Mouse (Mus musculus): ENCODE results near the gene Lhx4.

Gene Lhx4

DNA sequence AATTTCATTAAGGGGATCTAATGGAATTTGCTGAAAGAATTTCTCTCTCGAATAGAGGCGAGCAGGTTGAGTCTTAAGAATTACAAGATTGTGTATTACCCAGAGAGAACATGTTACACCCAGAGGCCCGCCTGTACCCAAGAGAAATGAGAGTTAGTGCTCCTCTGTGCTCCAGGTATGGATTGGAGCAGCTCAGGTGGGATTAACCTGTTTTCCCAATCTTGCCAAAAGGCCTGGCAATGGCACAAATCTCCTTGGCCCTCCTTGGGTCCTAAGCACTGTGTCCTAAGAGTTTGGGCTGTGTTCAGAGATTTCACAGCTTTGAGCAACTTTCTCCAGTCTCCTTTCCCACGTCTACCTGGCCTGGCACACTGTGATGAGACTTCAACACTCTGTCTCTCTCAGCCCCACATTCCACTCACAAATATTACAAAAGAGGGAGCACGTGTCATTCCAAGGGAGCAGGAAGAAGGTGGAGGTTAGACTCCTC, 48.2 kb downstream of the Lhx4 start:
- DNase-seq (ENCODE audit: extremely low spot score, low read depth, low spot score): no peak

GRCm38 (mm10) chr1:155700886-155701285, 50.6 kb downstream of the Lhx4 start:
- DNase-seq (ENCODE audit: extremely low spot score, low read depth, low spot score): no peak

GRCm38 (mm10) chr1:155698373-155699159, 52.9 kb downstream of the Lhx4 start:
- DNase-seq (ENCODE audit: extremely low spot score, low read depth, low spot score): no peak

DNA sequence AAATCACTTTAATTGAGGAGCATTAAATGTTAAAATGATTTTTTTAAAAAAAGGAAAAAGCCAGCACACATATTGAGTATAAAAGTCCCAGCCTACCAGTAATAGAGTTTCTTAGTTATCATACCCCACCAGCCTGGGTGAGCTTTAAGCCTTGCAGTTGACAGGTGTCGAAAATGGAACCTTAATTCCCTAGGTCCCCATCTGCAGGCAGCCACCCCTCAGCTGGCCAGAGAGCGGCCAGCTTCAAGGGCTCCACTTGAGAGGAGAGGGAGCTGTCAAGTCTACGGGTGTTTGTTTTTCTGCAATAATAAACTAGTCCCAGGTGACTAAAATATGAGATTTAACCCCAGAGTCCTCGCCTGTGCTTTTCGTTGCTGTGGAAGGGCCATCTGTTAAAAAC, 58.0 kb downstream of the Lhx4 start:
- DNase-seq (ENCODE audit: extremely low spot score, low read depth, low spot score): no peak

DNA sequence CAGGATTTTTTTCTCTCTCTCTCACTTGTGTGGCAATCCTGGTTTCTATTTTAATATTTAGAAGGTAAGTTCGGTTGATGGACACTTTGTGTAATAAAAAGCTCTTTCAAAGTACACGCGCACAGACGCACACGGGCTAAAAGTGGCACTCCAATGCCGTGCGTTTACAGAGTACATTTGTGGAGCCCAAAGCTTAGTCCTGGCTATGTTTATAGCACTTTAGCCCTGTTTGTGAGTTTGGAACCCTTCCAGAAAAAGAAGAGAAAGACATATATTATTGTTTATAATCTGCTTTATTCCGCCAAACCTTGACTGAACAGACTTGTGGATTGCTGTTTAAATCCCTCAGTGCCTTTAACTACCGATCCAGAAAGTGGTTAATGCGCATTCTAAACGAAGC, 58.5 kb downstream of the Lhx4 start:
- DNase-seq (ENCODE audit: extremely low spot score, low read depth, low spot score): no peak

DNA sequence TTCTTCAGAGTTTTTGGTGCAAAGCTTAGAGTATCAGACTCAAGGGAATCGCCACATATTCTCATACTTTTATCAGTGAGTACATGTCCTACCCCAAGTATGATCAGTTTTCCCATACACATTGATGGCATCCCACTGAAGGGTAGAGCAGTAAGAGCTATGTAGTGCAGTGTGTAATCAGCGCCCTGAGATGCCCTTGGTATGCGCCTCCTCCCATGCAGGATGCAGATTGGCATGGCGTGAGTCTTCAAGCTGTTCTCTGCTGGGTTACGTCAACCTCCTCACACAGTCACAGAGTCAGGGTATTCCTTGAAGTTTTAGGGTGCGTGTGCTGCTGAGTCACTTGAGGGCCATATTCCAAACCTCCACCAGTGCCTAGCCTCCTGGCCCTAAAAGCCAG, 59.3 kb downstream of the Lhx4 start:
- no peak for DNase-seq (ENCODE audit: extremely low spot score, low read depth, low spot score)

DNA sequence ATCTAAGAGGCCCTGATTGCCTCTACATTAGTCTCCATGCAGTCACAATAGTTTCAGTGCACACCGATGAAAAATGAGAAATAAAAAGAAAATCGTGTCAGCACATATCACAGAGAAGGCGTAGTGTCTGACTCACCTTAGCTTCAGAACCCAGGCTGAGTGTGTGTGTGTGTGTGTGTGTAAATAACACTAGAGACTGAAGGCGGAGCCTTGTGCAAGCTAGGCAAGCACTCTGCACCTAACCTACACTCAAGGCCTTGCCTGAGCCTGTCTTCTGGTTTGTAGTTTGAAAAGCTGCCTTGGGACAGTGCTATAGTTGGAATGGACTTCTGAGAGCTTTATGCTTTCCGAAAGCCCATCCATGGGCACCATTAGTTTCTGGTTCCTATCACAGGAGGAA, 61.9 kb downstream of the Lhx4 start:
- DNase-seq (ENCODE audit: extremely low spot score, low read depth, low spot score): no peak

GRCm38 (mm10) chr1:155689141-155689540, 62.3 kb downstream of the Lhx4 start:
- no peak for DNase-seq (ENCODE audit: extremely low spot score, low read depth, low spot score)

DNA sequence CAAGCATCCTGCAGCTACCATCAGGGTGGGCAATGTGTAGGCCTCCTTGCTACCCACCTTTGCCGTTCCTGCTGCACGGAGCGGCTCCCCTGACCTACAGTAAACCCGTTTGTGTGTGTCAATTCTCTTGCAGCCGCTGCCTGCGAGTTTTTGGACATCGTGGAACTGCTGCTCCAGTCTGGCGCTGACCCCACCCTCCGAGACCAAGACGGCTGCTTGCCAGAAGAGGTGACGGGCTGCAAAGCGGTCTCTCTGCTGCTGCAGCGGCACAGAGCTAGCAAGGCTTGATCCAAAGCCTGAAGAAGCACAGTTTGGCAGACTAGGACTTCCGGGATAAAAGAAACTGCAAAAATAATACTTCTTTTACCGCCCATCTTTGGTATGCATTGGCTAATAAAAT, 64.7 kb downstream of the Lhx4 start:
- no peak for DNase-seq (ENCODE audit: extremely low spot score, low read depth, low spot score)

GRCm38 (mm10) chr1:155681116-155681799, 70.2 kb downstream of the Lhx4 start:
- DNase-seq (ENCODE audit: extremely low spot score, low read depth, low spot score): no peak

DNA sequence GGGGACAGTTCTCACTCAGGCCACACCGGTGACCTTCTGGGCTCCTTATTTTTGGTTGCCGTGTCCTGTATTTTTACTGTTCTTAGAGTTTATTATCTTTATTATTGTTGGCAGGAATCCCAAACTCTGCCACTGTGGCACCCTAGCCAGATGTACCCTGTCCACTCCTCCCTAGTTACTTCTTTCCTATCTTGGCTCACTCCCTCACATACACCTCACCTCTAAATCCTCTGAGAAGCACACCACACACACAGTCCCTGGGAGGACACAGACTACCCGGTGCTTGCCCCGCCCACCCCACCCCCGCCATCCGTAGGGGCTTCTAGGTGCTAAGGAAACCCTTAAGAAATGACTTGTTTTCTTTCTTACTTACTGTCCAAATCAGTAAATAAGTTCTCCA, 75.9 kb downstream of the Lhx4 start:
- no peak for DNase-seq (ENCODE audit: extremely low spot score, low read depth, low spot score)

DNA sequence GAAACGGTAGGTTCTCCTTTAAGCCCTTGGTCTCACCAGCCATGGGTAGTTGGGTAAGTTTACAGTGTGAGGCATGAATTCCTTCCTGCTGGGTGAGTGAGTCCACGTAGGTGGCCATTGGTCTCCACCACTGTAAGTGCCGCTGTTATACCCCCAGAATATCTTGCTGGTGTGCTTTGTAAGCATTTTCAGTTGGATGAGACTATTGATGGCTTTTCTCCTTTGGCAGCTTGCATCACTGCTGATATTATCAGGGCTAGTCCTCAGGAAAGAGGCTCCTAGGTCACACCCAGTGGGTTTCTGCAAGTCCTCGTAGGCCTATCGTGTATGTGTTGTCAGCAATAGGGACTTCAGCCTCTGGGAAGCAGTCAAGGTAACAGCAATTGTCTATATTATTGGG, 87.5 kb downstream of the Lhx4 start:
- no peak for DNase-seq (ENCODE audit: extremely low spot score, low read depth, low spot score)

DNA sequence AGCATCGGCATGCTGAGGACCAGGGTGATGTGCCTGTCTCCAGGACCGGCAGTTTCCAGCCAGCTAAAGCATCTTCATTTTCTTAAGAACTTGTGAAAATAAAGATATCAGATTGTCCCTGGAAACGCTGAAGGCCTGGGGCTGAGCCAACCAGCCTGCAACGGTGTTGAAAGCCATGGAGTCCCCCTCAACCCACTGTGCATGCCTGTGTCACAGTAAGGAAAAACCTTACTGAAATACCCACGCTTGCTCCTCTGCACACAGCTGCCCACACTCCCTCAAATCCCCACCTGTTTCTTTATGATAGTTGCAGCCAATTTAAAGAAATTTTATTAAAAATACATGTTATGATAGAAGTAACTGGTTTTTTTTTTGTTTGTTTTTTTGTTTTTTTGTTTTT, 95.2 kb downstream of the Lhx4 start:
- no peak for DNase-seq (ENCODE audit: extremely low spot score, low read depth, low spot score)

GRCm38 (mm10) chr1:155654961-155655360, 96.5 kb downstream of the Lhx4 start:
- DNase-seq (ENCODE audit: extremely low spot score, low read depth, low spot score): no peak

DNA sequence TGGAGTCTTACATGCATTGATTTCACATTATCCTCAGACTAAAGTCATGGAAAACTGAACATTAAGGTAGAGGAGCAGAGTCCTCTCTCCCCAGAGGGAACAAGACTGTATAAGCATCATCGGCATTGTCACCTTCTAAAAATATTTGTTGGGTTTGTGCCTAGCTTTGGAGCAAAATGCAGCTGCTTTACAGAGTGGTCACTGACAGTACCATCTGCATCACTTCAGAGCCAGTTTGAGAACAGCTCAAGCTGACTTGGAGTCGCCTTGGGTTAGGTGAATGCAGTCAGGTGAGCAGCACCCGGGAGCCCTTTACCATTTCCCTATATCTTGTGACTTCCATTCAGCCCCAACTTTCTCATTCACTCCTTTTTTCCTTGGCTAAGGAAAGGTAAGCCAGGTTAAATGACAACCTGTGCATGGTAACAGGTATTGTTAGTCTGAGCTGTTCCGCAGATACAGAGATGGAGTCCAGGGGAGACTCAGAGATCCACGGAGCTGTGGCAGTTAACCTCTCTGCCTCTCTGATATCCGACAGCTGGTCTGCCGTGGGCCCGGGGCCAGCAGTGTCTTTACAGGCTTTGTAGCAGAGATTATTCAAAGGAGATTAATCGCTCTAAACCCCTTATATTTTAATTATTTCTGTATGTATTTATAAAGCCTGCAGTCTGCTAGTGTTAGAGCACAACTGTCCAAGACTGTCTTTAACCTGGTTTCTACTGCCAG, 101.2 kb downstream of the Lhx4 start:
- no peak for DNase-seq (ENCODE audit: extremely low spot score, low read depth, low spot score)
